Mouse (Mus musculus) spleen, postnatal 4 days (tissue): Measurements from ENCODE around the gene Sf3a2.
"Not testable (repeated sequence)": the region's sequence is repeated elsewhere in the genome, so short reads cannot be mapped to it uniquely, and the experiment has no call there.

Experiments
- DNase-seq, 2 experiments: peaks; one replicate each; pipeline ENCODE4 v3.0.0; 2022; ENCODE audit warnings: low spot score in 2 of 2

Sf3a2 gene

DNA sequence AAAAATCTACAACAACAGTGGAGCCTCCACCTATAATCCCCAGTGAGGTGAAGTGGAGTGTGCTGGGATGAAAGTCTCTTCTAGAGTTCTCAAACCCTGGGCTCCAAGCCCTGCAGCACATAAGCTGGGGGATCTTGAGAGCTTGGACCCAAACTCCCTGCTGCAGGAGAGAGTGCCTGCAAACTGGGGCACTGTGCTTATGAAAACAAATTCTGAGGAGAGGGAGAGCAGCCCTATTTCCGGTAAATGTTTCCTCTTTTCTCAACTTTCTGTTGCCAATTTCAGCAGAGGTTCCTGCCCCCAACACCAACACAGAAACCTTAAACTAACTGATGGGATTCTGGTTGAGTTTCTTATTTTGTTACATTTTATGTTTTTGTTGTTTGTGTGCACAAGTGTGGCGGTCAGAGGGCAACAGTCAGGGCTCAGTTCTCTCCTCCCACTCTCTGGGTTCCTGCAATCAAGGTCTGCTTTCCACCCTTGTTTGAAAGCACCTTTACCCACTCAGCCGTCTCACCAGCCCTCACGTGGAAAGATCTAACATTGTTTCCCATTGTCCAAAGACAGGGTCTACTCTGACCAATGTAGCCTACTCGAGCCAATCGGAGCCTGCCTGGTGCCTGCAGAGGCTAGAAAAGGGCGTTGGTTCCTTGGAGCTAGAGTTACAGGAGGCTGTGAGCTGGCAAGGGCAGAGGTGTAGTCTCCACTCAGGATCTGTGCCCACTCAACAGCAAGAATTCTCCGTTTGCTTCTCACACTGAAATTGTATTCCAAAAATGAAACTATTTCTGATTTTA, 26.0 kb downstream of the Sf3a2 start:
- no peak for DNase-seq

DNA sequence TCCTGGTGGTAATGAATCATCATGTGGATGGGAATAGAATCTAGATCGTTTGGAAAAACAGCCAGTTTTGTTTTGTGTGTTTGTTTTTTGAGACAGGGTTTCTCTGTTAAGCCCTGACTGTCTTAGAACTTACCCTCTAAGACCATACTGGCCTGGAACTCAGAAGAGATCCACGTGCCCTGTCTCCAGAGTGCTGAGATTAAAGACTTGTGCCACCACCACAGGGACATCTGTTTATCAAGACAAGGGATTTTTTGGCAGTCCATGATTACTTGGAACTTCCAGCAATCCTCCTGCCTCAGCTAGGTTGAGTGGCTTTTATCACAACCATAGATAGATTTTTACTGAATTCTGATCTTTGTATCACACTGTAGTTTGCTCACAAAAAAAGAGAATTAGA, 26.8 kb downstream of the Sf3a2 start:
- DNase-seq: no peak

DNA sequence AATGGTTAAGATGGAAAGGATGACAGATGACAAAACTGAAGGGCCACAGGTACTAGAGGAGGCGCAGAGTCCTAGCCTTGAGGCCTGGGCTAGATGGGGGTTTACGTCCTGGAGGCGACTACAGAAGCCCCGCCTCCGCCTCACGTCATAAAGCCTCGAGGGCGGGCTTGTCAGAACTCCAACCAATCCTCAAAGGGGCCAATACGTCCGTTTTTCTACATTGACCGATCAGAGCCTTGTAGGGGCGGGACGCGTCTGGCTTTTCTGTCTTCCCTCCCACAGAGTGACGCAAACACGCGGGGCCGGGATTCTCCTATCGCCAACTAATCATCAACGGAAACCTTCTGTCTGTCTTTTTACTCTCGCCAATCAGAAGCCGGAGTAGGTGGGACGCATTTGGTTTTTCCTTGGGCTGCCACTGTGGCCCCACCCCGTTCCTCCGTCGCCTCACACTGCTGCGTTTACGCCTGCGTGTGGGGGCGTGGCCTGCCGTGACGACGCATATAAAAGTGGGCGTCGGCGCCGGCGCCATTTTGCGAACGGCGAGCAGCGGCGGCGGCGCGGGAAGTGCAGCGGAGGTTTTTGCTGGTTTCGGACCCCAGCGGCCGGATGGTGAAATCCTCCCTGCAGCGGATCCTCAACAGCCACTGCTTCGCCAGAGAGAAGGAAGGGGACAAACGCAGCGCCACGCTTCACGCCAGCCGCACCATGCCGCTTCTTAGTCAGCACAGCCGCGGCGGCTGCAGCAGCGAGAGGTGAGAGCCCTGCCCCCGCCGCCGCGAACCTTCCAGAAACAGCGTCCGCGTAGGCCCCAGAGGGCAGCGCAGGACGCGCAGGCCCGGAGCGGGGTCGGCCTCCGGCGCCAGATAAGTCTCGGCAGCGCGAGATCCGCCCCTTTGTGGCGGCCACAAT, 28.4 kb downstream of the Sf3a2 start, which contains the start of gene Oaz1:
Gene Oaz1, plus strand, starts transcription at position 506 of the 912 bp plus-strand sequence.
- DNase-seq: peak; percentile 97 to 99

DNA sequence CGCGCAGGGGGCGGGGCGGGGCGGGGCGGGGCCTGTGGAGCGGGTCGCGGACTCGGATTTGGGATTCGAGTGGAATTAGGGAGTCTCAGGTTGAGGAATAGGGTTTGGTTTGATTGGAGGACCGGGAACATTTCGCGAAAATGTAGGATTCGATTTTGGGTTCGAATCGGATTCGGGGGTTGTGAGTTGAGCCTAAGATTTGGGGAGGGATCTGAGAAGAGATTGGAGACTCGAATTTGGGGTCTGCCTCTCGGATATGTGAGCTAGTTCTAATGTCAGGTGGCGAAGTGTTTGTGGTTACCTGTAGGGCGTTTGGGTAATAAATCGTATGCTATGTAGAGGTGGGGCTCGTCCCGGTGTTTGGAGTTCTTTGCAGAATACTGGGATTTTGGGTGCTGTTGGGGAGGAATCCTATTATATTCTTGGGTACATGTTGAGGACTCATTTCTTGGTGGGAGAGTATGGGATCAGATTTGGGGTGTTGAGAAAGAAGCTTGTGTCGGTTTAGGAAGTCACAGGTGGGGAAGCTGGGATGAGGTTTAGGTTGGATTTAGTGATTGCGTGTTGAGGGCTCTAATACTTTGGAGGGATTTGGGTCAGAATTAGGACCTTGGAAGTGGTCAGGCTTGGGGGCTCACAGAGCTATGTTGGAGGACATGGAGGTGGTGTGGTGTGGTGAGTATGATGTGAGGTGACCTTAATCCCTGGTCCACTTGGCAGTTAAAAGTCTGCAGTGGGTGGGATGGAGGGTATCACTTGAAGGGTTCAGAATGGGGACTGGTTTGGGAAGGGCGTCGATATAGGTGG, 29.3 kb downstream of the Sf3a2 start:
- no peak for DNase-seq

DNA sequence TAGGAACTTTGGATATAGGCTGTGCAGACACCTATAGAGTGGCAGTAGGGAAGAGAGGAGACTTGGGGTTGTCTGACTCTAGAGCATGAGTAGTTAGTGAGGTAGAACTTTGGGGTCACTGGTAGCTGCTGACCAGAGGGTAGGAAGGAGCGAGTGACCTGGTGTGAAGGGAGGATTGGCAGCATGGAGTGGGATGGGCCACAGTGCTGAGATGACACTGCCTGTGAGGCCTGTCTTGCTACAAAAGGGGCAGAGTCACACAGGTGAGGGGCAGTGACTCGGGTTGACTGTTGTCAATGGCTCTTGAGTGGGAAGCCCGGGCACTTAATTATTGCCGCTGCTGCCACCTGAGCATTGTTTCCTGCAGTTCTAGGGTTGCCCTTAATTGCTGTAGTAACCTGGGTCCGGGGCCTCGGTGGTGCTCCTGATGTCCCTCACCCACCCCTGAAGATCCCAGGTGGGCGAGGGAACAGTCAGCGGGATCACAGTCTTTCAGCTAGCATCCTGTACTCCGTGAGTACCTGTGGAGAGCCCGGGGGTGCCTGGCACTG, 29.9 kb downstream of the Sf3a2 start:
- no peak for DNase-seq

DNA sequence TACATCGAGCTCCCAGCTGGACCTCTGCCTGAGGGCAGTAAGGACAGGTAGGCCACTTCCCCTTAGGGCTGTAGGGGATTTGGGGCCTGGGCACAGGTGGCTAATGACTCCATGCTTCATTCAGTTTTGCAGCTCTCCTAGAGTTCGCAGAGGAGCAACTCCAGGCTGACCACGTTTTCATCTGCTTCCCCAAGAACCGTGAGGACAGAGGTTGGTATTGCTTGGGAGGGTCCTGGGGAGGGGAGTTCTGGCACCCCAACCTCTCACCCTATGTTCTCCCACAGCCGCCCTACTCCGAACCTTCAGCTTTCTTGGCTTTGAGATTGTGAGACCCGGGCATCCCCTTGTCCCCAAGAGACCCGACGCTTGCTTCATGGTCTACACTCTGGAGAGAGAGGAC, 30.6 kb downstream of the Sf3a2 start:
- DNase-seq: not testable (repeated sequence)

DNA sequence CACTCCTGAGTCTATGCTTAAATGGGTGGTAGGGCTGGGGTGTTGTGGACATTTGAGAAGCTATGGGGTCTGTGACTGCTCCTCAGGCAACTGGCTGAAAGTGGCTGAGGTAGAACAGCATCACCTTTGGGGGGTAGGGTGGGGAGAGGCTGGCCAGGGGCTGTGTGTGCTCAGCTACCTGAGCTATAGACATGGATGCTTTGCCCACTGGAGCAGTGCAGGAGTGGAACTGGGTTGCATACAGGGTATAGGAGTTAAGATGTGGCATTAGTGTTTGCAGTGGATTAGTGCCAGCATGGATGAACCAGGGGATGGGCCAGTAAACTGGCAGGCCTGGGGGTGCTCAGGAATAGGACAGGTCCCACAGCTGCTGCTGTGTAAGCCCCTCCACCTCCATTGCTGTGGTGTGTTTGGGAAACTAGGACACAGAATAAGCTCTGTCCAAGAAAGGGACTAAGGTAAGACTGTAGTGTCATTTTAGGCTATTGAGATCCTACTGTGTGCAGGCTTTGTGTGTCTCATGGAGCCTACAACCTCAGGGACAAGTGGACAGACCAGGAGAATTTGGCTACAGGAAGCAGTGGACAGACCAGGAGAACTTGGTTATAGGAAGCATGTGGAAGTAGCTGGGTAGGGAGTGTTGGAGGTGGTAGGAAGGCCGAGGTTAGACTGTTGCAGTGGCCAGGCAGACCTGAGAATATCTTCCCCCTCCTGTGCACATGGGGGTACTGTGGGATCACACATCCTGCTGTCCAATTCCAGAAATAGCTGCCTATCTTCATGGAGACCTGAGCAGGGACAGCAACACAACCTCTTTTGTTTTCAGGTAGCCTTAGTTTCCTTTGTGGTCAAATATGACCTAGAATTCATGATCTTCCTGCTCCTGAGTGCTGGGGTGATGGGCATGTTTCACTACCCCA, 31.6 kb downstream of the Sf3a2 start:
- no peak for DNase-seq

DNA sequence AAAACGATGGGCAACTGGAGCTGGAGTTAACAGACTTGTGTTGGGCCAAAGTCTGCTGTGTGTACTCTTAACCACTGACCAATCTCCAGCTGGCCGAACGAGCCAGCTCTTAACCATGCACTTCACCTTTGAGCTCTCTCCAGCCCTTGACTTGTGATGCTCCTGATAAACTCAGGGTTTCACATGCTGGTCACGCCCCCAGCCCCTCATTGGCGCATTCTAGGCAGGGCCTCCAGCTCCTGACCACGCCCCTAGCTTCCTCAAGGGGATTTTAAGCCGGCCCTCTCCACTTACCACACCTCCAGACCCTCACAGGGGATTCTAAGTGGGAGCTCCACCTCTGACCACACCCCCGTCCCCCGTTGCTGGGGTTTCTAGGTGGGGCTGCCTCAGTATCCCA, 33.1 kb downstream of the Sf3a2 start:
- peak; percentile 73 to 79 for DNase-seq

DNA sequence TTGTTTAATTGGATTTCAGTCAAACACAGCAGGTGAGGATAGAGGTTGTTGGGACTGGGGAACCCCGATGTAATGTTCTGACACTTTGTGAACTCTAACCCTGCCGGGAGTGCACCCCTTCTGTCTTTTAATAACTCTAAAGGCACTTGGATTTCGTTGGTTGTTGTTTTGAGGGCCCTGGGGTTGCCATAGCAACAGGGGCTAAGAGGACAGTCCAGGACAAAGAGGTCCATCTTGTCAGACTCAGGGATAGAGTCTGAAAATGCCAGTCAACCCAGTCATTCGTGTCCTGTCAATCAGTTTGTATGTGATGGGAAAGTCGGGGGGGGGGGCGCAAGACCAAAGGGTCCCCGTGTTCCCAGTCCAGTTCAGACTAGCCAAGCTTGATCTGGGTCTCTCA, 34.8 kb downstream of the Sf3a2 start:
- DNase-seq: no peak

DNA sequence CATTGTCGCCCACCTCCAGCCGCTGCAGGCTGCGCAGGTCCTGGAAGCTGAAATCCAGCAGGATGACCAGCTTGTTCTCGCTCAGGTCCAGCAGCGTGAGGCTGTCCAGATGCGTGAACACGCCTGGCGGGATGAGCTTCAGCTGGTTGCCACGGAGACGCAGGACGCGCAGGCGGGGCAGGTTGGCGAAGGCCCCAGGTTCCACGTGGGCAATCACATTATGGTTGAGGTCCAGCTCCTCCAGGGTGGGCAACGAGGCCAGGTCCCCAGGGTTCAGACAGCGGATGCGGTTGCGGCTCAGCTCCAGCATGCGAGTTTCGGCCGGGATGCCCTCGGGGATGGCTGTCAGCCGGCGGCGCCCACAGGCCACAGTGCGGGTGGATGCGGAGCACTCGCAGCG, 37.6 kb downstream of the Sf3a2 start:
- no peak for DNase-seq

DNA sequence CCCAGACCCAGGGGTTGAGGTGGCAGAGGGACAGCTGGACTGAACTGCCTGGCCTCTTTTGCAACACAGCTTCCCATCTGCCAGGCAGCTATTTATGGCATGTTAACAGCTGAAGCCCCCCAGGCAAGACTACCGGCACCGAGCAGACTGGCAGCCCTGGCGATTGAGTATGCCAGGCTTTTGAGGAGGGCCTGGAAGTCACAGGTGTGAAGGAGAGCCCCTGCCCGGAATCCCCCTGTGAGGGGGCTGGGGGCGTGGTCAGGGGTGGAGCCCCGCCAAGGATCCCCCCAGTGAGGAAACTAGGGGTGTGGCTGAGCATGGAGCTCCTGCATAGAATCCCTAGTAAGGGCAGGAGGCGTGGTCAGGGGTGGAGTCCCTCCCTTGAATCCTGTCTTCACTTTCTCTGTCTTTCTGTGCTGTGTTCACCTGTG, 39.0 kb downstream of the Sf3a2 start:
- no peak for DNase-seq

DNA sequence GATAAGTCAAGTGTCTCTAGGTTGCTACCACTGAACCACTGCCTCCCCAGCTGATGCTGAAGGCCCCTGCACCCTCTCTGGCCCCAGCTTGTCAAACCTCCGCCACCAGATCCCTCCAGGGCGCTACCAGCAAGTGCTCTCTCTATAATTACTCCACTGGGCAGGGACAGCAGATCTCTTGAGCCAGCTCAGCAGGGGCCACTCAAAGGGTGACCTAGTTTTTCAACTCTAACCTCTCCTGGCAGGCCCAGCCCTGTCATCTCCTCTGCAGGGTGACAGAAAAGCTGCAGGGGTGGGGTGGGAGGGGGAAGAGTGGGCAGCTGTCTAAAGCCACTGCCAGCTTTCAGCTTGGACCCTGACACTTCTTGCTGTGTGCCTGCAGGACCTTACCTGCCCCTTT, 39.8 kb downstream of the Sf3a2 start:
- no peak for DNase-seq

DNA sequence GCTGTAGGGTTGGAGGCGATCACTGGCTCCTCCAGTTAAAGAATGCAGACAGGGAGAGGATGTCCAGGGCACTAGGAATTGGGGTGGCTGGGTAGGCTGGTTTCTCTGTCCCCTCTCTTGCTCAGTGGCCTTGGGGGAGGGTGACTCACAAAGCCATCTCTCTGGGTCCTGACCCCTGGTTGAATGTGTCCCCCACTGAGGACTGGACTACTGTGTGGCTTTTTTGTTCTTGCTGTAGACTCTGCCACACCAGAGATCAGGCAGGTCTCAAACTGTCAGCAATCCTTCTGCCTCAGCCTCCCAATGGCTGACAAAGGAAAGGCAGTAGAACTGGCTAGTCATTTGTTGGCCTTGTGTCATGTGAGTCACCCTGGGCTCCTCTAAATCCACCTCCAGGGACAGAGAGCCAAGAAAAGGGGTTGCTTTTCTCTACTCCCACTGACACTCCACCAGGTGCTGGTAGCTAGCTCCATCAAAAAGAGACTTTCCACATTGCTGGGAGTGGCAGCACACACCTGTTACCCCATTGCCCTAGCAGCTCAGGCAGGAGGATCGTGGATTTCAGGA, 40.4 kb downstream of the Sf3a2 start:
- no peak for DNase-seq

DNA sequence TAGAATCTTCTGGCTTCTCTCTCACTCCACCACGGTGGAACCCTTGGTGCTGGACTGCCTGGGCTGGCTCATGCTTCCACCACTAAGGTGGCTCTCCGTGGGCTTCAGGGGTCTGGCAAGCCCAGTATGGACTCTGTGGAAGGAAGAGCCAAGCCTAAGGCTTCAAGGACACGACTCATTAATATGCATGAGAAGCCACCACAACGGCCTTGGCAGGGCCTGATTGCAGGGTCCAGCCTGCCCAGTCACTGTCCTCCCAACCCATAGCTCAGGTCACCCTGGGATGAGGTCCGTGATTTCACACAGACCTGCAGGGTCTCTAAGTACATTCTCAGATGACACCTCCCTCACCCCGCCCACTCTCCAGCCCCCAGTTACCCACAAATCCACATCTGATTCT, 41.9 kb downstream of the Sf3a2 start:
- no peak for DNase-seq

DNA sequence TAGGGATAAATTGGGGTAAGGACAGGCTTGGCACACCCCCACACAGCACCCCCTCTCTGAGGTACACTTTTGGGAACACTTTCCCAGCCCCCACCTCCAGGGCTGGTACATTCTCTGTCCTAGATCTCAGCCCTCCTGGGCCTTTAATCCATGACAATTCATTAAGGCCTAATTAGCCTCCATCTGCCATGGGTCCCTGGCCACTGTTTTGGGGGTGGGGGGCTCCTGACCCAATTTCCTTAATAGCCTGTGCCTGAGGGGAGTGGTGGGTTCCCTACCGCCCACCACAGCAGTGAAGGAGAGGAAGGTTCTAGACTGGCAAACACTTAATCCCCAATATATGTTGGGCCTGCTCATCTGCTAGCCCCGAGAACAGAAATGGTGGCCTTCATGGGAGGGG, 43.7 kb downstream of the Sf3a2 start:
- DNase-seq: no peak

DNA sequence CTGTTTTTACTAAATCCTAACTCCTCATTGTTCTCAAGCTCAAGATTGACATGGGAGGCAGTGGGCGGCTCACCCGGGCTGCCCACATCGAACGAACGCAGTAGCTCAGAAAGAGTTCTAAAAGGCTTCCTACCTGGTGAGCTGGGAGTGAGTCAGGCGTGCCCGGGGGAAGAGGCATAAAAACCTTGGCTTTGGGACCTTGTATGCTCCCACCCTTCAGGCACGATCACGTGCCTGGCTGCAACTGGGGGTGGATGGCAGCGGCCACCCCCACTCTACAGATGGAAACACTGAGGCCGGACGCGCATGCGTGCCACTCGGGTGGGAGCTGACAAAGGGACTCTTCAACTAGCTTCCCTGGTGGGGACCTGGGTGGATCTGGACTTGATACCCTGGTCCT, 44.3 kb downstream of the Sf3a2 start:
- no peak for DNase-seq

DNA sequence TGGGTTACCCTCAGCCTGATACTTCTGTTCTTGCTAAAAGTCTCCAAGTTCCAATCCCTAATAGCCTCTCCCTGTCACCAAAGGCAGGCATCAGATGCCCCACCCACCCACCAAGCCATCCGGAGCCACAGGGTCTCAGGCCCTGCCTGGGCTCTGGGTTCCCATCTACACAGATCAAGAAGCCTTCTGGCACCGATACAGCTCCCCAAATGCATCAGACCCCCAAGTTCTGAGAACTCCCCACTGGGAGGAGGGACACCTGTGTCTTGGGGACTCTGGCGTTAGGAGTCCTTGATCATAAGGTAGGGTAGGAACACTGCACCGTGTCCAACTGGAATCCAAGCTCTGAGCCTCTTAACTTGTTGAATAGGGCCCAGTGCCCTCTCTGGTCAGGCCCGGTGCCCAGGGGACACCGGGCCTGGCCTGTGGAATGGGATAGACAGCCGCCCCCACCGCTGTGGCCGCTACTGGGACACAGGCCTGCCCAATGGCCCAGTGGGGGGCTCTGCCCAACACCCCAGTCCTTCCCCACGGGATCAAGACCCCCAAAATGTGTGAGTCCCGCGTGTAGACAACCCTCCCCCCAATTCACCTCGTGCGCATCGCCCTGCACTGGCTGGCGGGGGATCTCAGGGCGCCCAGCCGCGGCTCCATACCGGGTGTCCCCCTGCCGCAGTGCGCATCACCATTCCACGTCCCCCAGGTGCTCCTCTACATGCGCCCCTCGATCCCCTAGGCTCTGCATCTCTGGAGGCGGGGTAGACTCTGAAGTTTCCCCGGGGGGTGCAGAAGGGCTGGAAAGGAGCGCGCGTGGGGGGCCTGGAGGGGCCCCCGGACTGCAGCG, 45.3 kb downstream of the Sf3a2 start:
- no peak for DNase-seq

DNA sequence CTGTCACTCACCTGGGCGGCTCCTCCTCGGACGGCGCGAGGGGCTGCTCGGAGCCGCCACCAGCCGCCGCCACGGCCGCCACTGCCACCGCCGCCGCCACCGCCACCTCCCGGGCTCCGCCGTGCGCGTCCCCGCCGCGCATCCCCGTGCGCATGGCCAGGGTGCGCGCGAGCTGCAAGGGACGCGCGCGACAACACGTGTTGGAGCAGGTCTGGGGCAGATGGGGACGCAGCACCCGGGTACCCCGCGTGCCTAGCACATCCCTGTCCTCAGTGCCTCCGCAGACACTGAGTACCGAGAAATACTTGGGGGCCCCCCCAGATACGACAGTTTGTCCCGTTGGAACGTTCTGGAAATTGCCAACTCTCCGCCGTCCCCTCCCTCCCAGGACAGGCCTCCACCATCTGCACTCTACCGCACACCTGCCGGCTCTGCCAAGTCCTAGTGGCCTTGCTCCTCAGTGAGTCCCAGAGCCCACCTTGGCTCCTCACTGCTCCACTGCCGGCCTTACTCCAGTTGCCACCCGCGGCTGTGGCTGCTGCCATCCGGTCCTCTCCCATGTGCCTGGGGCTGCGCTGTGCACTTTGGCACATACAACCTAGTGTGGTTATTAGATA, 46.0 kb downstream of the Sf3a2 start, which contains the start of gene Lingo3:
Gene Lingo3, minus strand, starts transcription at position 109 of the 617 bp plus-strand sequence.
- DNase-seq: no peak
